Comparison of ENCODE assay signal across 9 mouse cellular contexts in the genomic region with DNA sequence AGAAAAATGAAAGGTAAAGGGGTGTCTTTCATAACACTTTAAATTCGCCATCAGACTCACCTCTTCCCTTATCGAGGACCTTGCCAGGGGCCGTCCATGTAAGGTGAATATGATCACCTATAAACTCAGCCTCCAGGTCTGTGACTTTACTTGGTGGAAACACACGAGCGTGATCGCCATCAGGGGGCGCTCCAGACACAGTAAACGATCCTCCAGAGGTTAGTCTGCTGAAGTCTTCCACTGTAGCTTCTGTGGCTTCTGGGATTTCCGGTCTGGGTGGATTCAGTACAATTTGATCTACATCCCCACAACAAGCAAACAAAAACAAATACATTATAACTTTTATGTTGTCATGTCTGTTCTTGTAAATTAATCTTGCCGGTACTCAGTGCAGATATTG. TPM values are rescaled to one million over a fixed set of nuclear protein-coding genes. Genes with fewer than 3 reads are reported as not detected.
A peak's percentile ranks its signal among the peaks of the same experiment; 100 is the strongest.
DNase-seq lines count a peak whose midpoint lies in the region; ATAC-seq and TF ChIP-seq lines count a peak whose summit lies in the region.
"Had no signal": no experiment of that assay in that cellular context is flagged by ENCODE, and none has a peak within 500 bp of the region (broad histone marks: within the 10 kb centered on the region; RNA-seq: fewer than 3 reads in every experiment).

No protein-coding gene starts in this region.

- TF ChIP-seq POLR2A in CH12.LX (IDR thresholded peaks at IDR 0.05; ENCODE audit: low read depth, low read length), result no peak
- TF ChIP-seq POLR2A in bone marrow macrophage, adult 2 months (IDR thresholded peaks at IDR 0.05; ENCODE audit: borderline replicate concordance, low read depth, low read length), result no peak
- TF ChIP-seq POLR2A in embryonic fibroblast, embryonic 13.5 days (IDR thresholded peaks at IDR 0.05; ENCODE audit: low read depth, low read length), result no peak
- no peak for TF ChIP-seq POLR2A in olfactory bulb, adult 2 months (IDR thresholded peaks at IDR 0.05; ENCODE audit: insufficient read depth, low read depth, low read length)

- WGBS in heart, embryonic 16.5 days, result 15% methylated on average over 10 of the region's 10 CpGs
- WGBS in liver, embryonic 13.5 days (ENCODE audit: insufficient replicate concordance), result 16% methylated on average over 10 of the region's 10 CpGs
- WGBS in olfactory bulb, adult 2 months, result 15% methylated on average over 10 of the region's 10 CpGs

- no peaks in the 10 kb centered on the region for H3K27me3 ChIP-seq in CH12.LX (replicated peaks)
- H3K27me3 ChIP-seq in heart, embryonic 16.5 days (ENCODE audit: control insufficient read depth, insufficient read depth, low read length), result no peaks in the 10 kb centered on the region
- no peaks in the 10 kb centered on the region for H3K27me3 ChIP-seq in liver, embryonic 13.5 days
- H3K27me3 ChIP-seq: heart, embryonic 13.5 days had no signal

- no peak overlapping the region for H3K4me3 ChIP-seq in CH12.LX (replicated peaks in 1 of 3; ENCODE audit: low read depth in 2 of 3, low read length in 2 of 3, poor library complexity in 1 of 3)
- no peak overlapping the region for H3K4me3 ChIP-seq in bone marrow macrophage, adult 2 months (ENCODE audit: insufficient read depth, low read length)
- no peak overlapping the region for H3K4me3 ChIP-seq in embryonic fibroblast, embryonic 13.5 days (ENCODE audit: insufficient read depth, low read length)
- H3K4me3 ChIP-seq in heart, embryonic 16.5 days (ENCODE audit: low read length), result no peak overlapping the region
- H3K4me3 ChIP-seq in liver, embryonic 13.5 days (replicated peaks), result no peak overlapping the region
- no peak overlapping the region for H3K4me3 ChIP-seq in olfactory bulb, adult 2 months (ENCODE audit: insufficient read depth, low read depth, low read length)
- H3K4me3 ChIP-seq: heart, embryonic 13.5 days had no signal

- no peak overlapping the region for H3K9ac ChIP-seq in CH12.LX (ENCODE audit: insufficient read depth, low read depth)
- no peak overlapping the region for H3K9ac ChIP-seq in heart, embryonic 16.5 days (ENCODE audit: low read length)
- H3K9ac ChIP-seq in liver, embryonic 13.5 days, result no peak overlapping the region
- H3K9ac ChIP-seq: heart, embryonic 13.5 days had no signal

- 0 out of 4 replicates have a peak, but pooled peaks cover 0 to 5% of the 10 kb centered on the region in 2 experiments for H3K4me1 ChIP-seq in CH12.LX (ENCODE audit: control insufficient read depth in 1 of 2, insufficient read depth in 2 of 2)
- no peaks in the 10 kb centered on the region for H3K4me1 ChIP-seq in bone marrow macrophage, adult 2 months (ENCODE audit: control insufficient read depth, insufficient read depth, low read length)
- no peaks in the 10 kb centered on the region for H3K4me1 ChIP-seq in embryonic fibroblast, embryonic 13.5 days (ENCODE audit: control insufficient read depth, insufficient read depth, low read length)
- H3K4me1 ChIP-seq in heart, embryonic 16.5 days (ENCODE audit: control insufficient read depth, insufficient read depth, low read length), result no peaks in the 10 kb centered on the region
- H3K4me1 ChIP-seq in liver, embryonic 13.5 days (replicated peaks), result no peaks in the 10 kb centered on the region
- H3K4me1 ChIP-seq in olfactory bulb, adult 2 months (ENCODE audit: control insufficient read depth, insufficient read depth, low read length), result peaks cover 3% of the 10 kb centered on the region
- H3K4me1 ChIP-seq: heart, embryonic 13.5 days had no signal

- dilution Hi-C loops in CH12.LX (cut with MboI; ENCODE audit: extremely low pct_ligation_motif_present, extremely low pct_unique_long_range_greater_than_20kb, low sequenced_read_pairs), result no loop called here

- H3K36me3 ChIP-seq in CH12.LX (replicated peaks in 1 of 2; ENCODE audit: control insufficient read depth in 1 of 2, insufficient read depth in 1 of 2, low read length in 1 of 2), result no peaks in the 10 kb centered on the region
- no peaks in the 10 kb centered on the region for H3K36me3 ChIP-seq in heart, embryonic 16.5 days (ENCODE audit: control insufficient read depth, insufficient read depth)
- no peaks in the 10 kb centered on the region for H3K36me3 ChIP-seq in liver, embryonic 13.5 days
- H3K36me3 ChIP-seq: heart, embryonic 13.5 days had no signal

- H3K9me3 ChIP-seq in CH12.LX (replicated peaks; ENCODE audit: low read length), result no peaks in the 10 kb centered on the region
- H3K9me3 ChIP-seq in heart, embryonic 16.5 days (replicated peaks; ENCODE audit: control insufficient read depth, low read length), result no peaks in the 10 kb centered on the region
- no peaks in the 10 kb centered on the region for H3K9me3 ChIP-seq in liver, embryonic 13.5 days (replicated peaks)
- H3K9me3 ChIP-seq: heart, embryonic 13.5 days had no signal

- peak; percentile 37; the same call in 1 of the 2 replicates for ATAC-seq in heart, embryonic 16.5 days (replicated peaks; ENCODE audit: extremely low read depth, insufficient read depth, low FRiP score)
- no peak for ATAC-seq in liver, embryonic 13.5 days (ENCODE audit: low read depth)

- peak overlapping the region; percentile 65 for H3K4me2 ChIP-seq in CH12.LX (ENCODE audit: insufficient read depth, low read depth, poor library complexity, severe bottlenecking)
- no peak overlapping the region for H3K4me2 ChIP-seq in heart, embryonic 16.5 days (ENCODE audit: low read depth, low read length)
- H3K4me2 ChIP-seq in liver, embryonic 13.5 days, result no peak overlapping the region
- H3K4me2 ChIP-seq: heart, embryonic 13.5 days had no signal

- DNase-seq in CH12.LX (ENCODE audit: extremely low read depth), result peak; percentile 95
- DNase-seq in kidney, postnatal 10 days, result peak; percentile 92
- DNase-seq in liver, embryonic 13.5 days, result peak; percentile 31
- peak; percentile 40 for DNase-seq in testis, postnatal 14 days (ENCODE audit: low spot score)

- in situ Hi-C loops in CH12.LX (cut with MboI; ENCODE audit: low pct_ligation_motif_present, low pct_unique_long_range_greater_than_20kb, low sequenced_read_pairs), result loop anchor here (10.0 kb wide), 2 partner anchors 180 to 300 kb away; no protein-coding TSS in a partner anchor

- peak; percentile 90 to 98 for TF ChIP-seq CTCF in CH12.LX (conservative IDR thresholded peaks at IDR 0.05 in 1 of 2, IDR thresholded peaks at IDR 0.05 in 1 of 2; ENCODE audit: low read depth in 2 of 2, low read length in 2 of 2)
- TF ChIP-seq CTCF in bone marrow macrophage, adult 2 months (IDR thresholded peaks at IDR 0.05; ENCODE audit: low read depth, low read length), result peak; percentile 90
- peak; percentile 61; the same call in 1 of the 2 replicates for TF ChIP-seq CTCF in embryonic fibroblast, embryonic 13.5 days (IDR thresholded peaks at IDR 0.05; ENCODE audit: borderline replicate concordance, insufficient read depth, low read length)
- peak; percentile 58 for TF ChIP-seq CTCF in olfactory bulb, adult 2 months (IDR thresholded peaks at IDR 0.05; ENCODE audit: insufficient read depth, low read depth, low read length)

- H3K79me2 ChIP-seq in CH12.LX (replicated peaks; ENCODE audit: control insufficient read depth, extremely low read depth, insufficient read depth, poor library complexity, severe bottlenecking), result no peaks in the 10 kb centered on the region

- H3K27ac ChIP-seq in CH12.LX (ENCODE audit: insufficient read depth, low read depth), result no peak overlapping the region
- no peak overlapping the region for H3K27ac ChIP-seq in bone marrow macrophage, adult 2 months (ENCODE audit: insufficient read depth, low read depth, low read length)
- H3K27ac ChIP-seq in embryonic fibroblast, embryonic 13.5 days (ENCODE audit: insufficient read depth, low read length), result no peak overlapping the region
- no peak overlapping the region for H3K27ac ChIP-seq in heart, embryonic 16.5 days (ENCODE audit: low read length)
- H3K27ac ChIP-seq in liver, embryonic 13.5 days, result no peak overlapping the region
- no peak overlapping the region for H3K27ac ChIP-seq in olfactory bulb, adult 2 months (ENCODE audit: insufficient read depth, low read depth, low read length)
- H3K27ac ChIP-seq: heart, embryonic 13.5 days had no signal

- TF ChIP-seq EP300 in CH12.LX (IDR thresholded peaks at IDR 0.05; ENCODE audit: low read length), result no peak

- peak; percentile 95 for TF ChIP-seq RAD21 in CH12.LX (IDR thresholded peaks at IDR 0.05; ENCODE audit: low read depth, low read length)

TF ChIP-seq in CH12.LX, 34 proteins besides CTCF, POLR2A, EP300 and RAD21 (continues in another document):
- TF ChIP-seq ZC3H11A (IDR thresholded peaks at IDR 0.05; ENCODE audit: low read depth, low read length) (peak; percentile 75), ETS1 (conservative IDR thresholded peaks at IDR 0.05; ENCODE audit: low read depth, low read length) (no peak), USF2 (conservative IDR thresholded peaks at IDR 0.05; ENCODE audit: low read depth, low read length) (no peak), ZKSCAN1 (IDR thresholded peaks at IDR 0.05; ENCODE audit: borderline replicate concordance, low read depth, low read length) (no peak), CHD1 (IDR thresholded peaks at IDR 0.05; ENCODE audit: low read depth, low read length) (no peak), E2F4 (IDR thresholded peaks at IDR 0.05; ENCODE audit: insufficient replicate concordance, low read depth, low read length) (no peak), SMC3 (IDR thresholded peaks at IDR 0.05; ENCODE audit: low read depth, low read length) (peak; percentile 96)

RNA-seq across cellular contexts. Expression of gene Clca3a2, which starts 5.9 kb away (rescaled TPM):
- total RNA-seq in CH12.LX (2012; rRNA removed), result not detected in 2 replicates
- not detected in 2 replicates for total RNA-seq in CH12.LX (2014; rRNA removed)
- polyA plus RNA-seq in CH12.LX (2012; ENCODE audit: insufficient read length, low read depth), result not detected in 2 replicates
- not detected in 2 replicates for polyA plus RNA-seq in bone marrow macrophage, adult 2 months (2012; ENCODE audit: insufficient read depth, insufficient read length, missing spikeins)
- 0.42 TPM in 1 of 2 replicates, not detected in the other for polyA plus RNA-seq in embryonic fibroblast, embryonic 13.5 days (2011; ENCODE audit: insufficient read length, low read depth, missing spikeins)
- 3.9 and 6.6 TPM in 2 replicates for polyA plus RNA-seq in heart, embryonic 16.5 days (2015; fragmentation: Nextera tagmentation; extraction: Ambion mirVana)
- 0.03 TPM in 1 of 2 replicates, not detected in the other for polyA plus RNA-seq in liver, embryonic 13.5 days (2015; fragmentation: Nextera tagmentation; extraction: Ambion mirVana)
- not detected in 2 replicates for polyA plus RNA-seq in olfactory bulb, adult 2 months (2012; ENCODE audit: insufficient read depth, insufficient read length, low replicate concordance, missing spikeins)

RNA-seq across cellular contexts. Expression of gene Clca3b, which starts 24.0 kb away (rescaled TPM):
- not detected in 2 replicates for total RNA-seq in CH12.LX (2012; rRNA removed)
- total RNA-seq in CH12.LX (2014; rRNA removed), result not detected in 2 replicates
- not detected in 2 replicates for polyA plus RNA-seq in CH12.LX (2012; ENCODE audit: insufficient read length, low read depth)
- not detected in 2 replicates for polyA plus RNA-seq in bone marrow macrophage, adult 2 months (2012; ENCODE audit: insufficient read depth, insufficient read length, missing spikeins)
- not detected in 2 replicates for polyA plus RNA-seq in embryonic fibroblast, embryonic 13.5 days (2011; ENCODE audit: insufficient read length, low read depth, missing spikeins)
- polyA plus RNA-seq in heart, embryonic 16.5 days (2015; fragmentation: Nextera tagmentation; extraction: Ambion mirVana), result 0.09 and 0.37 TPM in 2 replicates
- not detected in 2 replicates for polyA plus RNA-seq in liver, embryonic 13.5 days (2015; fragmentation: Nextera tagmentation; extraction: Ambion mirVana)
- not detected in 2 replicates for polyA plus RNA-seq in olfactory bulb, adult 2 months (2012; ENCODE audit: insufficient read depth, insufficient read length, low replicate concordance, missing spikeins)
- polyA plus RNA-seq: heart, embryonic 13.5 days had no signal

Comparison
In these comparisons a context has a peak if more than half of its experiments do, and no peak if none do; other contexts are left out.
1. DNase-seq: peak in every context shown above with its lines; median percentile 95 in CH12.LX; 92 in kidney, postnatal 10 days; 40 in testis, postnatal 14 days; 31 in liver, embryonic 13.5 days.